Mouse (Mus musculus): Measurements from ENCODE around the gene Etv1. TPM values are rescaled to one million over a fixed set of nuclear protein-coding genes. Genes with fewer than 3 reads are reported as not detected.

Etv1 gene
- polyA plus RNA-seq, 1 experiment, result 2.0 TPM

GRCm38 (mm10) chr12:38786571-38786970 is 7.4 kb downstream of the Etv1 start:
- H3K4me3 ChIP-seq (ENCODE audit: control insufficient read depth, insufficient read depth, low read length), result no peak overlapping the region
- no peaks in the 10 kb centered on the region for H3K27me3 ChIP-seq (ENCODE audit: control insufficient read depth, insufficient read depth, low read length)
- DNase-seq, result no peak
- WGBS, result 92% methylated on average over 4 of the region's 4 CpGs
- H3K27ac ChIP-seq (ENCODE audit: control insufficient read depth, insufficient read depth, low read length), result no peak overlapping the region
- TF ChIP-seq POLR2A (IDR thresholded peaks at IDR 0.05; ENCODE audit: control insufficient read depth, extremely low read depth, insufficient read depth, low read length, poor library complexity) (no peak), CTCF (IDR thresholded peaks at IDR 0.05; ENCODE audit: borderline replicate concordance, control insufficient read depth, extremely low read depth, insufficient read depth, low read length, poor library complexity) (no peak)
- H3K4me1 ChIP-seq (replicated peaks; ENCODE audit: control insufficient read depth, insufficient read depth, low read length), result no peaks in the 10 kb centered on the region
- H3K36me3 ChIP-seq (ENCODE audit: control insufficient read depth, insufficient read depth, low read length), result no peaks in the 10 kb centered on the region

- no peak overlapping the region for H3K27ac ChIP-seq (ENCODE audit: control insufficient read depth, insufficient read depth, low read length)
- no peaks in the 10 kb centered on the region for H3K36me3 ChIP-seq (ENCODE audit: control insufficient read depth, insufficient read depth, low read length)
- TF ChIP-seq CTCF (IDR thresholded peaks at IDR 0.05; ENCODE audit: borderline replicate concordance, control insufficient read depth, extremely low read depth, insufficient read depth, low read length, poor library complexity), result no peak
- no peak for TF ChIP-seq POLR2A (IDR thresholded peaks at IDR 0.05; ENCODE audit: control insufficient read depth, extremely low read depth, insufficient read depth, low read length, poor library complexity)
- H3K4me3 ChIP-seq (ENCODE audit: control insufficient read depth, insufficient read depth, low read length), result no peak overlapping the region
- H3K27me3 ChIP-seq (ENCODE audit: control insufficient read depth, insufficient read depth, low read length), result no peaks in the 10 kb centered on the region
- 44% methylated on average over 3 of the region's 3 CpGs for WGBS
- DNase-seq, result no peak
- no peaks in the 10 kb centered on the region for H3K4me1 ChIP-seq (replicated peaks; ENCODE audit: control insufficient read depth, insufficient read depth, low read length)
Observed at GRCm38 (mm10) chr12:38787704-38788103, 8.5 kb downstream of the Etv1 start.

GRCm38 (mm10) chr12:38788621-38789020 is 9.4 kb downstream of the Etv1 start:
- DNase-seq, result no peak
- TF ChIP-seq CTCF (IDR thresholded peaks at IDR 0.05; ENCODE audit: borderline replicate concordance, control insufficient read depth, extremely low read depth, insufficient read depth, low read length, poor library complexity) (no peak), POLR2A (IDR thresholded peaks at IDR 0.05; ENCODE audit: control insufficient read depth, extremely low read depth, insufficient read depth, low read length, poor library complexity) (no peak)
- Histone ChIP-seq H3K36me3 (ENCODE audit: control insufficient read depth, insufficient read depth, low read length) (no peaks in the 10 kb centered on the region), H3K27me3 (ENCODE audit: control insufficient read depth, insufficient read depth, low read length) (no peaks in the 10 kb centered on the region), H3K27ac (ENCODE audit: control insufficient read depth, insufficient read depth, low read length) (no peak overlapping the region), H3K4me3 (ENCODE audit: control insufficient read depth, insufficient read depth, low read length) (no peak overlapping the region), H3K4me1 (replicated peaks; ENCODE audit: control insufficient read depth, insufficient read depth, low read length) (no peaks in the 10 kb centered on the region)
- 48% methylated on average over 6 of the region's 6 CpGs for WGBS

GRCm38 (mm10) chr12:38789789-38790355 is 10.7 kb downstream of the Etv1 start:
- WGBS, result 96% methylated on average over 10 of the region's 10 CpGs
- H3K4me3 ChIP-seq (ENCODE audit: control insufficient read depth, insufficient read depth, low read length), result no peak overlapping the region
- no peak overlapping the region for H3K27ac ChIP-seq (ENCODE audit: control insufficient read depth, insufficient read depth, low read length)
- no peak for DNase-seq
- no peaks in the 10 kb centered on the region for H3K4me1 ChIP-seq (replicated peaks; ENCODE audit: control insufficient read depth, insufficient read depth, low read length)
- no peaks in the 10 kb centered on the region for H3K27me3 ChIP-seq (ENCODE audit: control insufficient read depth, insufficient read depth, low read length)
- no peak for TF ChIP-seq CTCF (IDR thresholded peaks at IDR 0.05; ENCODE audit: borderline replicate concordance, control insufficient read depth, extremely low read depth, insufficient read depth, low read length, poor library complexity)
- no peak for TF ChIP-seq POLR2A (IDR thresholded peaks at IDR 0.05; ENCODE audit: control insufficient read depth, extremely low read depth, insufficient read depth, low read length, poor library complexity)
- no peaks in the 10 kb centered on the region for H3K36me3 ChIP-seq (ENCODE audit: control insufficient read depth, insufficient read depth, low read length)

GRCm38 (mm10) chr12:38793076-38793475 is 13.9 kb downstream of the Etv1 start:
- Histone ChIP-seq H3K4me3 (ENCODE audit: control insufficient read depth, insufficient read depth, low read length) (no peak overlapping the region), H3K27ac (ENCODE audit: control insufficient read depth, insufficient read depth, low read length) (no peak overlapping the region), H3K4me1 (replicated peaks; ENCODE audit: control insufficient read depth, insufficient read depth, low read length) (no peaks in the 10 kb centered on the region), H3K36me3 (ENCODE audit: control insufficient read depth, insufficient read depth, low read length) (no peaks in the 10 kb centered on the region), H3K27me3 (ENCODE audit: control insufficient read depth, insufficient read depth, low read length) (no peaks in the 10 kb centered on the region)
- TF ChIP-seq CTCF (IDR thresholded peaks at IDR 0.05; ENCODE audit: borderline replicate concordance, control insufficient read depth, extremely low read depth, insufficient read depth, low read length, poor library complexity) (no peak), POLR2A (IDR thresholded peaks at IDR 0.05; ENCODE audit: control insufficient read depth, extremely low read depth, insufficient read depth, low read length, poor library complexity) (no peak)
- WGBS, result 88% methylated on average over 4 of the region's 4 CpGs
- no peak for DNase-seq

GRCm38 (mm10) chr12:38793697-38794096 is 14.5 kb downstream of the Etv1 start:
- Histone ChIP-seq H3K27ac (ENCODE audit: control insufficient read depth, insufficient read depth, low read length) (no peak overlapping the region), H3K36me3 (ENCODE audit: control insufficient read depth, insufficient read depth, low read length) (no peaks in the 10 kb centered on the region), H3K4me1 (replicated peaks; ENCODE audit: control insufficient read depth, insufficient read depth, low read length) (no peaks in the 10 kb centered on the region), H3K4me3 (ENCODE audit: control insufficient read depth, insufficient read depth, low read length) (no peak overlapping the region), H3K27me3 (ENCODE audit: control insufficient read depth, insufficient read depth, low read length) (no peaks in the 10 kb centered on the region)
- TF ChIP-seq POLR2A (IDR thresholded peaks at IDR 0.05; ENCODE audit: control insufficient read depth, extremely low read depth, insufficient read depth, low read length, poor library complexity), result no peak
- no peak for TF ChIP-seq CTCF (IDR thresholded peaks at IDR 0.05; ENCODE audit: borderline replicate concordance, control insufficient read depth, extremely low read depth, insufficient read depth, low read length, poor library complexity)
- 85% methylated on average over 2 of the region's 2 CpGs for whole genome bisulfite sequencing
- no peak for DNase-seq

- Histone ChIP-seq H3K4me3 (ENCODE audit: control insufficient read depth, insufficient read depth, low read length) (no peak overlapping the region), H3K36me3 (ENCODE audit: control insufficient read depth, insufficient read depth, low read length) (no peaks in the 10 kb centered on the region), H3K4me1 (replicated peaks; ENCODE audit: control insufficient read depth, insufficient read depth, low read length) (no peaks in the 10 kb centered on the region), H3K27me3 (ENCODE audit: control insufficient read depth, insufficient read depth, low read length) (no peaks in the 10 kb centered on the region), H3K27ac (ENCODE audit: control insufficient read depth, insufficient read depth, low read length) (no peak overlapping the region)
- WGBS, result 95% methylated on average over 5 of the region's 5 CpGs
- no peak for DNase-seq
- TF ChIP-seq POLR2A (IDR thresholded peaks at IDR 0.05; ENCODE audit: control insufficient read depth, extremely low read depth, insufficient read depth, low read length, poor library complexity), result no peak
- TF ChIP-seq CTCF (IDR thresholded peaks at IDR 0.05; ENCODE audit: borderline replicate concordance, control insufficient read depth, extremely low read depth, insufficient read depth, low read length, poor library complexity), result no peak
Observed at GRCm38 (mm10) chr12:38807031-38807430, 27.9 kb downstream of the Etv1 start.

Measured in thymus, adult 2 months (tissue).